Mouse (Mus musculus): Measurements from ENCODE around the gene Atp2b2.

DNA sequence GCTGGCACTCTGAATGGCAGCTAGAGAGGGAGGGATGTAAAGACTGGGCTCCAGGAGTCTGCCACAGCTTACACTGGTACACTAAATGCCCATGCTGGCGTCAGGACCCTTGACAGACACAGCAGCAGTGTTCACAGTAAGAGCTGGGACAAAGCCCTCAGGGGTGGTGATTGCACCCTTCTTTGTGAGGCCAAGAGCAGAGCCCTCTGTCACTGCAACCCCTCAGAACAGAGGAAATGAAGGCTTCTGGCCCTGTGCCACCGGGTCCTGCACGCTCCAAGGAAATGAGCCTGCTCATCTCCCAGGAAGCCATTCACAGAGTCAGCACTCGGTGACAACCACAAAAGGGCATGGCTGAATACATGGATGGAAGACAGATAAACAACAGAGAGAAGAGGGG lies 55.7 kb downstream of the Atp2b2 start:
- TF ChIP-seq CTCF (IDR thresholded peaks at IDR 0.05; ENCODE audit: extremely low read depth, insufficient read depth, insufficient read length, insufficient replicate concordance) (no peak), POLR2A (IDR thresholded peaks at IDR 0.05; ENCODE audit: low read depth, low read length) (no peak)
